Mouse (Mus musculus) hindbrain, embryonic 14.5 days (tissue): ENCODE measurements around the gene Kif3a. TPM values are rescaled to one million over a fixed set of nuclear protein-coding genes. Genes with fewer than 3 reads are reported as not detected.
A peak's percentile ranks its signal among the peaks of the same experiment; 100 is the strongest.

Experiments
- ATAC-seq: fragments of 200-750 bp; cut with Nextera tagmentation; 2 replicates; pipeline ENCODE4 v1.8.0; 2017; ENCODE audit warnings: moderate number of reproducible peaks, mild to moderate bottlenecking, moderate TSS enrichment, moderate library complexity; ENCODE audit not compliant: low FRiP score
- DNase-seq: peaks from one replicate; pipeline ENCODE4 v3.0.0-alpha.2; 2015; ENCODE audit warnings: low spot score
- H3K27ac ChIP-seq: fragments of 300-500 bp; sonication (generic); 2 replicates; pipeline ENCODE4 v1.5.1; 2014; ENCODE audit warnings: mild to moderate bottlenecking, moderate library complexity
- H3K27me3 ChIP-seq: fragments of 300-500 bp; sonication (generic); 2 replicates; pipeline ENCODE4 v1.6.1; 2014; ENCODE audit warnings: mild to moderate bottlenecking, low read length, mixed read lengths; ENCODE audit not compliant: control insufficient read depth, insufficient read depth
- H3K36me3 ChIP-seq: fragments of 300-500 bp; sonication (generic); replicated peaks from 2 replicates; pipeline ENCODE4 v1.6.1; 2014; ENCODE audit not compliant: control insufficient read depth, insufficient read depth
- H3K4me1 ChIP-seq: fragments of 300-500 bp; sonication (generic); replicated peaks from 2 replicates; pipeline ENCODE4 v1.6.1; 2014; ENCODE audit warnings: antibody characterized with exemption, low read length, mixed read lengths; ENCODE audit not compliant: control insufficient read depth, insufficient read depth
- H3K4me2 ChIP-seq: fragments of 300-500 bp; sonication (generic); replicated peaks from 2 replicates; pipeline ENCODE4 v1.6.1; 2014; ENCODE audit warnings: mild to moderate bottlenecking, moderate library complexity
- H3K4me3 ChIP-seq: fragments of 300-500 bp; sonication (generic); replicated peaks from 2 replicates; pipeline ENCODE4 v1.5.1; 2014; ENCODE audit warnings: mild to moderate bottlenecking, low read length
- H3K9ac ChIP-seq: fragments of 300-500 bp; sonication (generic); 2 replicates; pipeline ENCODE4 v1.6.1; 2014
- H3K9me3 ChIP-seq: fragments of 300-500 bp; sonication (generic); 2 replicates; pipeline ENCODE4 v1.6.1; 2016; ENCODE audit warnings: low read length; ENCODE audit not compliant: control insufficient read depth
- WGBS: fragments of 180-500 bp; shearing (Covaris S2); extraction: QIAGEN DNeasy Blood & Tissue Kit; methylation state at CpG from one replicate; pipeline ENCODE4 v1.1.7; 2014; 5-methylcytosine and 5-hydroxymethylcytosine counted together
- polyA plus RNA-seq: library from polyadenylated mRNA; unstranded; fragments of >200 nt; fragmentation: Nextera tagmentation; extraction: Ambion mirVana; gene quantifications from 2 replicates; pipeline ENCODE4 v1.2.1, GENCODE M21; 2014

Kif3a gene
- polyA plus RNA-seq, 1 experiment from 2014 or later = 278 TPM

DNA sequence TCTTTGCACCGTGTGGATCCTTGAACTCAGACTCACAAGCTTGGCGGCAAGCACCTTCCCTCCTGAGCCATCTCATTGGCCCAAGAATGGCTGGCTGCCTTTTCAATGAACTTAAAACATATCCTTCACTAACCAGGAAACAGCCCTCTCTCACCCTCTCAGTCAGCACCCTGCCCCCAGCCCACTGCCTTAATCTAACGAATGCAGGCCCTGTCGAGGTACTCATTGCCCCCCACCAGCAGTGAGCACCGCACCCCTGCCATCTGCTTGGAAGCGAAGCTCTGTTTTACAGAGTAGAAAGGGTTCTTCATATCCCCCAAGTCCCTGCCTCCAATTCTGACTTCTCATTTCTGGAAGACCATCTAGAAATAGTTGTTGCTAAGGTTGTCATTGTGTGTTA lies 52.2 kb downstream of the Kif3a start:
- Histone ChIP-seq H3K4me3 (no peak overlapping the region), H3K27ac (no peak overlapping the region), H3K9me3 (no peaks in the 10 kb centered on the region), H3K9ac (no peak overlapping the region), H3K4me1 (no peaks in the 10 kb centered on the region), H3K36me3 (no peaks in the 10 kb centered on the region), H3K27me3 (no peaks in the 10 kb centered on the region), H3K4me2 (no peak overlapping the region)
- DNase-seq = no peak
- no peak for ATAC-seq
- WGBS = 70% methylated on average over 6 of the region's 6 CpGs

DNA sequence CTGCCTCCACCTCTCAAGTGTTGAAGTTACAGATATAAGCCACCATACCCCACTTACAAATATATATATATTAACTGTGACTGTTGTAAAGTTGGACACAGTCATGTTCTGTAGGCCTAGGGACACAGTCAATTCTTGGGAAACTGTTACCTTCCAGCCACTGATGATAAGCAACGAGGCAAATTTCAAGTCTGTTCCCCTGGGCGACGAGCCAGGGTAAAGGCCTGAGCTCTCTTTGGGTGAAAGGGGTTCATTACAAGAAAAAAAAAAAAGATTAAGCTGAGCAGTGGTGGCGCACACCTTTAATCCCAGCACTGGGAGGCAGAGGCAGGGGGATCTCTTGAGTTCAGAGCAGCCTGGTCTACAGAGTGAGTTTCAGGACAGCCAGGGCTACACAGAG lies 52.9 kb downstream of the Kif3a start:
- H3K9me3 ChIP-seq = no peaks in the 10 kb centered on the region
- no peak overlapping the region for H3K27ac ChIP-seq
- DNase-seq = no peak
- no peak for ATAC-seq
- WGBS = 92% methylated on average over 4 of the region's 4 CpGs
- no peaks in the 10 kb centered on the region for H3K4me1 ChIP-seq
- no peak overlapping the region for H3K4me3 ChIP-seq
- no peak overlapping the region for H3K4me2 ChIP-seq
- no peaks in the 10 kb centered on the region for H3K36me3 ChIP-seq
- no peaks in the 10 kb centered on the region for H3K27me3 ChIP-seq
- H3K9ac ChIP-seq = no peak overlapping the region

DNA sequence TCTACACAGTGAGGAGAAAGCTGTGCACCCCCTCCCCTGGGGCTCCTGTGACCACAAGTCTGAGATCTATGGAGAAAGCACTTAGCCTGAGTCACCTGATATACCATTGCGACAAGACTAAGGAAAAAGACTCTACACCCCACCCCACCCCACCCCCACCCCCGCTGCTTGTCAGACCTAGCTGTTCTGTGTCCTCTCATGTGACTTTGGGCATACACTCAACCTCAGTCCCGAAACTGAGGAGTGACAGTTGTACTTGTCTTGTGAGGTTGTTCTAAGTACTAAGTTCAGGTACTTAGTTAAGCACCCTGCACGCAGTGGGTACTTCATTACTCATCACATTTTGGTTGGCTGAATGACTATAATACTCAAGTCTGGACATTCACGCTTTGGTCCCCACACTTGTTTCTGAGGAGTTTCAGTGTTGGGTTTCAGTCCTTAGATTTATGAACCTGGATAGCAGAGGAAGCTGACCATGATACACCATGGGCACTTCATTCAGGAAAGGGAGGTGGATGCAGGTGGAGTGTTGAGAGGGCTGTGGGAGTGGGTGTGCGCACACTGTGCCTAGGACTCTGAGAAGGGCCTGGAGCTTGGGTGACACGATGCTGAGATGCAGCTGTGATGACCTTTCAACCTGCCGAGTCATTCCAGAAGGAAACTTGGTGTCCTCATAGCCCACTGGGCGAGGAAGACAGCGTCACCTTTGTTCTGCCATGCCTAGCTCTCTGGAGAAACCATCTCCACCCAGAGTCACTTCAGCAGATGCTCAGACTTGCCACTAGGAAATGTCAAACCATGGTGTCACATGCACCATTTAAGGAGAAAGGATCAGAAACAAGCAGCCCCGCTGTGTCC lies 54.6 kb downstream of the Kif3a start:
- WGBS = 89% methylated on average over 11 of the region's 11 CpGs
- no peaks in the 10 kb centered on the region for H3K27me3 ChIP-seq
- H3K4me3 ChIP-seq = no peak overlapping the region
- H3K27ac ChIP-seq = no peak overlapping the region
- ATAC-seq (no peak), DNase-seq (no peak)
- no peaks in the 10 kb centered on the region for H3K9me3 ChIP-seq
- no peaks in the 10 kb centered on the region for H3K4me1 ChIP-seq
- no peak overlapping the region for H3K4me2 ChIP-seq
- no peak overlapping the region for H3K9ac ChIP-seq
- no peaks in the 10 kb centered on the region for H3K36me3 ChIP-seq

DNA sequence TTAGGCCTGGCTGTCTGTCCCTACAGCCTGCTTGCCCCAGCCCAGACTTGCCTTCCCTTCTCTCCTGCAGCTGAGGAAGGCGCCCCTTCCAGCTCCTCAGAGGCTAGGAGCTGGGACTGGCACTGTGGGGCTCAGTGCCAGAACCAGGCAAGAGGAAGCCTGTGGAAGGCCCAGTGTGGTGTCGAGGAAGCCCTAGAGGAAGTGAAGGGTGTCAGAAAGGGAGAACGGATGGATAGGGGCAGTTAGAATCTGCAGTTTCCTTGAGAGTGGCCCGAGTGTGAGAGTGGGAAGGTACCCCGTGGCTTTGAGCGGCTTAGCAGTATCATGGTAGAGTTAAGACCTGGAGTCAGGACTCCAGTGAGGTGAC lies 55.2 kb downstream of the Kif3a start:
- Histone ChIP-seq H3K36me3 (no peaks in the 10 kb centered on the region), H3K27me3 (no peaks in the 10 kb centered on the region), H3K4me1 (no peaks in the 10 kb centered on the region), H3K4me3 (no peak overlapping the region), H3K9me3 (no peaks in the 10 kb centered on the region), H3K27ac (no peak overlapping the region), H3K9ac (no peak overlapping the region), H3K4me2 (no peak overlapping the region)
- DNase-seq (no peak), ATAC-seq (no peak)
- WGBS = 84% methylated on average over 6 of the region's 6 CpGs

DNA sequence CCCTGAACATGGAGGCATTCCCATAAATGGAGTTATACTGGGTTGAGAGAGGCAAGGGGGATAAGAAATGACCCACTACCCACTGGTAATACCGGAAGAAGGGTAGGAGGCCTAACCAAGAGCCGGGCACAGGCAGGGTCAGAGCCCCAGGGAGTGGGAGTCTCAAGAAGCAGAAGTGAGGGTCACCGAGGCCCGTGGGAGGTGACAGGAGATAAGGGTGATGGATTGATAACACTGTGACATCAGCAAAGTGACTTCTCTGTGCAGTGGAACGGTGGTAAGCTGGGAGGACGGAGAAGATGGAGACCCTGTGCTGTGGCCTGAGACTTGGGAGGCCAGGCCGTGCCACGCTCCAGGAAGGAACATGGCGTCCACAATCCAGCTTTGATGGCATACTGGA lies 56.4 kb downstream of the Kif3a start:
- no peaks in the 10 kb centered on the region for H3K36me3 ChIP-seq
- H3K27me3 ChIP-seq = no peaks in the 10 kb centered on the region
- 95% methylated on average over 9 of the region's 9 CpGs for WGBS
- H3K9me3 ChIP-seq = no peaks in the 10 kb centered on the region
- ATAC-seq (no peak), DNase-seq (no peak)
- no peak overlapping the region for H3K27ac ChIP-seq
- H3K4me3 ChIP-seq = no peak overlapping the region
- no peaks in the 10 kb centered on the region for H3K4me1 ChIP-seq
- no peak overlapping the region for H3K9ac ChIP-seq
- H3K4me2 ChIP-seq = no peak overlapping the region

DNA sequence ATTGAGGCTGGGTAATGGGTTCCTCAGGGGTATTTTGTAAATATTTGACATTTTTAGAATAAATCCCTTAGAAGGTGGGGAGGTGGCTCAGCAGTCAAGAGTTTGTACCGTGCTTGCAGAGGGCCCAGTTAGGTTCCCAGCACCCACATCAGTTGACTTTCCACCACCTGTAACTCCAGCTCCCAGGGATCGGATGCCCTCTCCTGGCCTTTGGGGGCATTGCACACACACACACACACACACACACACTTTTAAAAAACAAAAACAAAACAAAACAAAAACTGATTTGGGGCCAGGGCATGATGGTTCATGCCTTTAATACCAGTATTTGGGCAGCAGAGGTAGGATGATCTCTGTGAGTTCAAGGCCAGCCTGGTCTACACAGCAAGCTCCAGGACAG lies 56.9 kb downstream of the Kif3a start:
- Histone ChIP-seq H3K4me2 (no peak overlapping the region), H3K4me1 (no peaks in the 10 kb centered on the region), H3K4me3 (no peak overlapping the region), H3K36me3 (no peaks in the 10 kb centered on the region), H3K27me3 (no peaks in the 10 kb centered on the region), H3K9me3 (no peaks in the 10 kb centered on the region), H3K27ac (no peak overlapping the region), H3K9ac (no peak overlapping the region)
- DNase-seq (no peak), ATAC-seq (no peak)
- WGBS = 95% methylated on average over 2 of the region's 2 CpGs

DNA sequence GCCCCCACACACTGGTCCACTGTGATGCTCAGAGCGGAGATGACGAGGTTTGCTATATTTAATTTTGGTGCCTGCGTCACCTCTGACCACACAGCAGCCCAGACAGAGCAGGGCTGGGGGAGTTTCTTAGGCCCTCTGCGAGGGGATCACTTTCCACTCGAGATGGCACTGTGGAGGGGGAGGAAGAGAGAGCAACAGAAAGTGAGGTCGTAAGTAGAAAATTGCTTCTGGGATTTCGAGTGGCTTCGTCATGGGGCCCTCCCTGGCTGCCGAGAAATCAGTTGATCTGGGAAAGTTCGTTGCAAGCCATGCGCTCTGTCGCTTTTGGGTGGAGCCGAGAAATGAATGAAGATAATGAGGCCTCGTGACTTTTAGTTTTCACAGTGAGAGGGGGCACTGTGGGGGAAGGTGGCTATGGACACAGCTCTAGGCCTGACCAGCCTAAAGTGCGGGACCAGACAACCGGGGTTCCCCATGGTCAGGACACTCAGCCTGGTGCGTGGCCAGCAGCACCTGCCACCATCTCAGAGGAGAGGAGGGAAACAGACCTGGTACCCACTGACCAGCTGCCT lies 59.7 kb downstream of the Kif3a start:
- no peak for ATAC-seq
- Histone ChIP-seq H3K27me3 (no peaks in the 10 kb centered on the region), H3K4me3 (no peak overlapping the region), H3K9ac (no peak overlapping the region), H3K36me3 (no peaks in the 10 kb centered on the region), H3K4me1 (no peaks in the 10 kb centered on the region), H3K9me3 (no peaks in the 10 kb centered on the region), H3K27ac (no peak overlapping the region), H3K4me2 (no peak overlapping the region)
- WGBS = 71% methylated on average over 17 of the region's 17 CpGs
- no peak for DNase-seq

DNA sequence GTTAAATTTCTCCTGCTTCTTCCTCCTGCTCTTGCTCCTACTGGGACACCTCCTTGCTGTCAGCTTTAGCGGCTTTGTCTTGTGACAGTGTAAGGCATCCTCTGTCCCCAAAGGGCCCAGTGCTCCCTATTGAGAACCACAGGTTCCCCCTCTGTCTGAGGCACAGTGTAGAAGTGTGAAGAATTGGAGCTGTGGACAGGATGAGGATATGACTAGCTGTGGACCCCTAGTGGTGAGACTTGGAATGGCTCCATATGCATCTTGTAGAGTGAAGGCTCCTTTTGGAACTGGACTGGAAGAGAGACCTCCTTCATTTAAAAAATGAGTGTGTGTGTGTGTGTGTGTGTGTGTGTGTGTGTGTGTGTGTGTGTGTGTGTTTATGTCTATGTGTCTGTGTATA lies 60.7 kb downstream of the Kif3a start:
- Histone ChIP-seq H3K4me2 (no peak overlapping the region), H3K36me3 (no peaks in the 10 kb centered on the region), H3K27me3 (no peaks in the 10 kb centered on the region), H3K9ac (no peak overlapping the region), H3K4me3 (no peak overlapping the region), H3K27ac (no peak overlapping the region), H3K9me3 (no peaks in the 10 kb centered on the region), H3K4me1 (no peaks in the 10 kb centered on the region)
- DNase-seq (peak; percentile 85), ATAC-seq (peak; percentile 75; the same call in 1 of the 2 replicates)
- 17% methylated on average over 1 of the region's 1 CpGs for WGBS

DNA sequence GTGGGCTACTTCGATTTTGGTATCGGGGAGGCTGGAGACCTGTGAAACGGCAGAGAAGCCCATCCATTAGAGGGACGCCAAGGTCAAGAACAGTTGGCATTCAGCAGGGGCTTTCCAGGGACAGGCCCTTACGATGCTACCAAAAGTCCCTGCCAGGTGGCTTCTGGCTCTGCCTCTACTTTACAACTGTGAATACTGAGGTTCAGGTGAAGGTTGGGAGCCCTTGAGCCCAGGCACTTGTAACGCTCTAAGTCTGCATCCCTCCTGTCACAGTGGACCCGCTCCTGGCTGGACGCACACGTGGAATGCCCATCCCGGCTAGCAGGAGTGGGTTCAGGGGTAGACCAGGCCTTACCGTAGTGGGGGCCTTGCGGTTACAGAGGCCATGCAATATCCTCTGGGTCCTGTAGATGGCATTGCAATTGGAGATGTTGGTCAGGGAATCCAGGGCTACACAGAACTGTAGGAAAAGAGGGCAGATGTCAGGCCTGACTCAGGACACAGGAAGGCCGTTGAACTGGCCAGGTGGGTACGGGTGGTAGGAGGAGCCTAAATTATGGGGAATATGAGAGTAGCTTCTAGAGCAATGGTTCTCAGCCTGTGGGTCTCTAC lies 65.0 kb downstream of the Kif3a start:
- H3K36me3 ChIP-seq = no peaks in the 10 kb centered on the region
- H3K4me1 ChIP-seq = no peaks in the 10 kb centered on the region
- DNase-seq (no peak), ATAC-seq (no peak)
- no peak overlapping the region for H3K9ac ChIP-seq
- WGBS = 68% methylated on average over 14 of the region's 14 CpGs
- H3K4me2 ChIP-seq = no peak overlapping the region
- H3K27ac ChIP-seq = no peak overlapping the region
- H3K4me3 ChIP-seq = no peak overlapping the region
- H3K9me3 ChIP-seq = no peaks in the 10 kb centered on the region
- H3K27me3 ChIP-seq = peaks cover 19% of the 10 kb centered on the region
